Mouse (Mus musculus) cerebellum, adult (tissue): Measurements from ENCODE around the gene Nipal4.
A peak's percentile ranks its signal among the peaks of the same experiment; 100 is the strongest.
"Not testable (repeated sequence)": the region's sequence is repeated elsewhere in the genome, so short reads cannot be mapped to it uniquely, and the experiment has no call there.

Source experiments
- ATAC-seq: cut with Nextera tagmentation; 2 replicates; pipeline ENCODE4 v1.9.2; 2017; ENCODE audit warnings: mild to moderate bottlenecking, moderate library complexity, mixed read lengths; ENCODE audit not compliant: insufficient number of reproducible peaks, low FRiP score, low TSS enrichment

Nipal4 gene

DNA sequence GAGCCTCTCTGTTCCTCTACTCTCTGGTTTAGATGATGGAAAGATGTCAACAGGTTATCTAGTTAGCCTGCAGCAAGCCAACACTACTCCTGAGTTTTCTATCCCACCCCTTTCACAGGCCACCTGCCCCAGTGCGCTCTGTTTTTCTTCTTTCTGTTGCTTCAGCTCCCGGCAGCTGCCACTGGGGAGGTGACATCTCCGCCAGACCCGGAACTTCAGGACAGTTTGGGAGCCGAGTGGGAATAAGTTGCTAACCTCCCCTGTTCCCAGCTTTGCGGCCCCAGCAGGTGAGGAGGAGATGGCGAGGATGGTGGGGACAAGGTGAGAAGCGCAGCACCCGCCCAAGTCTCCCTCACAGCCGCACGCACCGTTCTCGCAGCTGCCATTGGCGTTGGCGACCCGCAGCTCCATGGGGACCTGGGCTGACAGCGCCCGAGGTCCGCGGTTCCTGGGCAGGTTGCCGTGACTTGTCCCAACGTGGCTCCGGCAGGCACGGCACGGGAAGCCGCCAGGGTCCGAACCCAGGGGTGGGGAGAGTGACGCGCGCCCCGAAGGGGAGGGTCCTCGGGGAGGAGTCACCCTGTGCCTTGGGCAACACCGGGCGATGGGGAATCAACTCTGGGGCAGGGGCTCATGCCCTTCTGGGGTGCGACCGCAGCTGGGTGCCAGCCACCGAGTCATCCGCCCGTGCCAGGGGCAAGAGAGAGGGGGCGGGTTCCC is at the start of gene Nipal4:
Nipal4 (minus strand) TSS at position 643 of the 720 bp plus-strand sequence.
- ATAC-seq: no peak

- peak; percentile 66 for ATAC-seq
These were observed 49.0 kb upstream of the Nipal4 start for GRCm38 (mm10) chr11:46215354-46215753.

- ATAC-seq: no peak
These were observed 48.3 kb upstream of the Nipal4 start for GRCm38 (mm10) chr11:46214368-46215230.

DNA sequence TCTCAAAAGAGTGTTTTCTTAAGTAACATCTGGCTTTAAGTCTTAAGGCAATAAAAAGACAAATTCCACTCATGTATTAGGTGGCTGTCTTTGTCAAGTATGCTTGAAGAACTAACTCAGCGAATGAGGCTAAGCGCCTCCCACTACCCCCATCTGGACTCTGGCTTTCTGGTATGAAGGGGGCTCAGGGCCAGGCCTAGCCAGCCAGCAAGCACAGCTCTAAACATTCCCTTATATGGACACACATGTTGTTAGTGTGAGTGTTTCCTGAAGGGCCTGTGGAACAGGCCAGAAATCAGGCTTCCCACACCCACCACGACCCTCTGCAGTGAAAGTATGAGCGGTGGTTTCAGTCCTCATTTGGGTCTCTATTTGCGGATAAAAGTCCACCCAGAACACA is 47.5 kb upstream of the Nipal4 start:
- ATAC-seq: no peak

GRCm38 (mm10) chr11:46211858-46212257 is 45.5 kb upstream of the Nipal4 start:
- no peak for ATAC-seq

DNA sequence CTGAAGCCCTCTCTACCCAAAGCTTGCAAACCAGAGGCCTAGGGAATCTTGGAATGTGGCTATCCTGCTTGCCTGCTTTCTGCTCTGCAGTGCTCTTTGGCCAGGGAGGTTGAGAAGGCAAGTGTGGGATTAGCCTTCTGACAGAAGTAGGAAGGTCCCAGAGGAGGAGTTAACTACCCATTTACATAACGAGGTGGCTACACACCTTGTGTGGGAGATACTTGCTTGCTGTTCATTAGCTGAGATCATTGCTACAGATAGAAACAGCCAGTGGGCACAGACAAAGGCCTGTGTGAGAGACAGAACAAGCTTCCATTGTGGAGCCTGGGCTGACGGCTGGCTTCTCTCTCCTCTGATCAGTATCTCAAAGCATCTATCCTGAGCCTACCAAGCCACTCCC is 43.6 kb upstream of the Nipal4 start:
- no peak for ATAC-seq

DNA sequence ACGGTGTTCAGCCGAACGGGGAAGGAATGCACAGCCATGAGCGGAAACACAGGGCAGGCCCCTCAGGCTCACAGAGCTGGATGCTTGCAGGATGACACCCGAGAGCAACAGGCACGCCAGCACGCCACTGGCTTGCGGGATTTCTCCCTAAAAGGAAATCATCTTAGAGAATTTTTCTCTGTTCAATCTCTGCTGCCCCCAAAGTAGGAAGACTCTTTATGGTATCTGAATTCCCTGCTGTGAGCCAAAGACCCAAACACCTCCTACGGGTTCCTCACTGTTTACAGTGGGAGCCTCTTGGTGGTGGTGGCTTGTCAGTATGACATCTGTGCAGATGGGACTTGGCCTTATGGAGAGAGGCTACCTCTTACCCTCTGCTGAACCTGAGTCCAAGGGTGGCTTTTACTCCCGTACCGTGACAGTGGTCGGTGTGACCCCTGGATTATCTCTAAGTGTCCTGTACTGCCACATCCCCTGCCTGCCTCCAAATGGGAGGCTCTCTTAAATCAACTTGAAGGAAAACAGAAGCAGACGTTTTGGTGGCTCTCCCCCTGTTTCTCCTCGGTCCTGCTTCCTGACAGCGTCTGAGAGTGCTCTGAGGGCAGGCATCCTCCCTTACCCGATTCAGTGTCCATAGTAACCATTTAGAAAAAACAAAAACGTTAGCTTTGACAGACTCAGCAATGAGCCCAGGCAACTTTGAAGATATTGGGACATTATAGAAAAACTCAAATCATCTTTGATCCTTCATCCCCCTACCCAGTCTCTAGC is 39.5 kb upstream of the Nipal4 start:
- ATAC-seq: no peak

DNA sequence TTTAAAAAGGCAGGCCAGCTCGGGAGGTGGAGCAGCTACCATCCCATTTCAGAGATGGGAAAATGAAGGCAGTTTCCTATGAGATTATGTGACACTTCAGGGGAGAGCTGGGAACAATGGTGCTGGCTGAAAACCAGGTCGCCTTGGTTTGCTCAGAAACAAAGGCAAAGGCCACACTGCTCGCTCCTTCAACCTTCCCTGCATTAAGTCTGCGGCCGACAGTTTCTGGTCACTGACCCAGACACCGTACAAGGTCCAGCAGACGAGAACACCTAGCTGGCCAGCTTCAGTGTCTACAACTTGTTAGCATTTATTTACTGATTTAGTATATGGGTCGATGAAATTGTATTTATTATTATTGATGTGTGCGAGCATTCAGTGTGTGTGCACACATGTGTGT is 38.5 kb upstream of the Nipal4 start:
- no peak for ATAC-seq

DNA sequence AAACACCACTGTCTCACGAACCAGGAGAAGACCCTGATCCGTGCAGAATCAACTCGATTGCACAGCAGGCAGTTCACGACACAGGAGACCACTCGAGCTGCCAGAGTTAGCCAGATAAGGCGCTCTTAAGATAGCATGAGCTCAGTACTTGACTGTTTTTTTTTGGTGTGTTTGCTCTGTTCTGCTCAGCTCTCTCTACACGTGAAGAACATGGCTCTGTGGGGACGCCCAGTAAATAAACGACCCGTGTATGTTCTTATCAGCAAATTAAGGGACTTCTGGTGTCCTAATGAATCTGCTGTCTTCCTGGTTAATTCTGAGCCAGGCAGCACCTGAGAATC is 36.2 kb upstream of the Nipal4 start:
- no peak for ATAC-seq

DNA sequence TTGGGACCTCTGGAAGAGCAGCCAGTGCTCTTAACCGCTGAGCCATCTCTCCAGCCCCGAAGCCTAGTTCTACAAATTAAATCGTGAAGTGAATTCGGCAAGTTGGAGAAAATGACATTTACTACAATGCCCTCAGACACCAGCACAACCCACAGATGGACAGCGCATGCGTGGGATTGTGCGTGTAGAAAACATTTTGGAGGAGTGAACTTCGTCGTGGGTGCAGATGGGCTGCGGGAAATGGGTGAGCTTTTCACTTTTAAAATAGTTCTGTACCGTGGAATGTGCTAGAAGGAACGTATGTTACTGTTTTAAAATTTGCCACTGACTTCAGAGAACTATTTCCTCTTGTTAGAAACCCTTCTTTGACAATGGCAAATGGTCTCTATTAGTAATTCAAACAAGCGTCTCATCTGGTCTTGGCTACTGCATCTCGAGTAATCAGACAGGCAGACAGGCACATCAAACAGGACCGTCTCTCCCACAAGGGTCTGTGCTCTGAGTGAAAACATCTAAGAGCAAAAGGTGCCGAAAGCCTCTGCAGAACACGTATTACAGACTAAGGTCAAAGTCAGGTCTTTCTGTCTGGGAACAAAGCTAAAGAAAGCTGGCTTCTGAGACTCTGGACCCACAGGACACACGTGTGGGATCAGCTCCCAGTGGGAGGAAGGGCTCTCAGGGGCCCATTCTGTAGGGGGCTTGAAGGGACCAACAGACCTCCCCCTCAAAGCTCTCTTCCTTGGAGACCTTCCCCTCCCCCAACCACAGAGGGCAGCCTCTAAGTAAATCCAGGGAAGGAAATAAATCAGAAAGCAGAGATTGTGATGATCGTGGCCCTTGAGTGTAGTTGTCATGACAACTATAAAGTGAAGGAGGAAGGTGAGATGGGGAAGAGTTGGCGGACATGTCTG is 35.6 kb upstream of the Nipal4 start:
- no peak for ATAC-seq

- peak; percentile 40 for ATAC-seq
These were observed 34.4 kb upstream of the Nipal4 start for GRCm38 (mm10) chr11:46200664-46201063.

DNA sequence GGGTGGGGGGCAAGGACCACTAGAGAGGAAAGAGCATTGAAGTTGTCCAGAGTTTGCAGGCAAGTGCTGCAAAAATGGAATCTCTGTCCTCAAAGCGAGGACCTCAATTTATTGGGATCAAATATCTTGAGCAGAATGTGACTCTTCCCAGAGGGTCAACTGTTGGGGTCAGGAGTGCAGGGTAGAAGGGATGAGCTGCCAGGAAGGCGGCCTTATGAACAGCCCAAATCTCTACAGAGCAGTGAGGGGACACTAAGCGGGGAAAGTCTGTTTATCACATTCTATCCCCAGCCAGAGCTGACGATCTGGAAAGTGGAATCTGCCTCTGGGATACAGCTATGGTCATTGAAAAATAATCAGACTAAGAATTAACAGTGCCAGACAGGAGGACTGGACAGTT is 27.9 kb upstream of the Nipal4 start:
- no peak for ATAC-seq

GRCm38 (mm10) chr11:46188283-46188682 is 22.0 kb upstream of the Nipal4 start:
- no peak for ATAC-seq

GRCm38 (mm10) chr11:46185486-46185885 is 19.2 kb upstream of the Nipal4 start:
- ATAC-seq: no peak

GRCm38 (mm10) chr11:46184946-46185345 is 18.6 kb upstream of the Nipal4 start:
- ATAC-seq: no peak

DNA sequence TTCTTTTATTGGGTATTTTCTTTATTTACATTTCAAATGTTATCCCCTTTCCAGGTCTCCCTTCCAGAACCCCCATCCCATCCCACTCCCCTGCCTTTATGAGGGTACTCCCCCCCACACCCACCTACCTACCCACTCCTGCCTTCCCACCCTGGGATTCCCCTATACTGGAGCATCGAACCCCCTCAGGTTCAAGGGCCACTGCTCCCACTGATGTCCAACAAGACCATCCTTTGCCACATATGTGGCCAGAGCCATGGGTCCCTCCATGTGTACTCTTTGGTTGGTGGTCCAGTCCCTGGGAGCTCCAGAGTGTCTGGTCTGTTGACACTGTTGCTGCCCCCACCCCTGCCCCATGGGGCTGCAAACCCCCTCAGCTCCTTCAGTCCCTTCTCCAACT is 15.7 kb upstream of the Nipal4 start:
- not testable (repeated sequence) for ATAC-seq

DNA sequence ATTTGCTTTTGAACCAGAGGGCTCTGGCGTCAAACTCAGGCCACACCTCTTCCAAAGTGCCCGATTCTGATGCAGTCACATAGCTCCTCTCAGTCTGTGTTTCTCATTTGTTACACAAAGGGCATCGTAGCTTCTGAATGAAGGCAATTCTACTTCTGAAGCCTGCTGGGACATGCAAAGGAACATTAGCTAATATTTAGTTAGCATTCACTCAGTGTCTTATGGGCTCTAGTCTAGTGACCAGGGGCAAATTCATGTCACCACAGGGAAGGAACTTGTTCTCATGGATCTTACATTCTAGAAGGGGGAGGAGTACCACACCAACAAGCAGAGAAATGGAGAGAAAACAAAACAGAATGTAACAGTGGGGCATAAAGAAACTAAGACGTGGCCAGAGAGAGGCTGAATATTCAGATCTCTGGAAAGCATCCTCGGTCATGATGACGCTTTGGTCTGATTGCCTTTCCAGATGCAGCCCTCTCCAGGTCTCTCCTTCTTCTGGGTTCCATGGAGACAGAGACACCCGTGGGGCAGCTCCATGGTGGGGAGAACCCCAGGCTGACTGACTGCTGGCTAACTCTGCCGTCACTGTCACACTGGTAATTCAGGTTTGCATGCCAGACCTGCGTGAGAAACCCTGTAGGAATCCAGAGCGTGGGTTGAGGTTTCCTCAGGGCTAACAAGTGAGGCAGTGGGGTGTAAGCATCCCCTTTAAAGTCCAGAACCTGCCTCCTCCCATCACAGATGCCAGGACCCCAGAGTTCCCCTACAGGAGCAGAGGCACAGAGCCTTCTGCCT is 11.1 kb upstream of the Nipal4 start:
- ATAC-seq: no peak

DNA sequence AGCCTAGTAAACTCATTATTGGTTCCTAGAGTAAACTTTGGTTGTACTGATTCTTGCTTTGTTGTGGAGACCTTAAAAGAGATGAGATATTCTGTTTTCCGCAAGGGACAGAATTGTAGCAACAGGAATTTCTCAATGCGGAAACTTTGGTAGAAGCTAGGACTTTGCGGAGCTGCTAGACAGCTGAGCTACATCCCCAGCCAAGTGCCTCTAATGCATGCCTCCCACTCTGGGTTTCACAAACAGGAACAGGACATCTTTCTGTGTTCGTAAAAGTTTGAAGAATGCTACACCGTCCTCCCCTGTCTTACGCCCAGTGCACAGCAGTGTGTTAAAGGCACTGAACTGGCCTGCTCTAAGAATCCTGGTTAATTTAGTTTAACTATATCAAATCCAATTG is 9.8 kb upstream of the Nipal4 start:
- no peak for ATAC-seq

GRCm38 (mm10) chr11:46172128-46172527 is 5.8 kb upstream of the Nipal4 start:
- no peak for ATAC-seq
